Mouse (Mus musculus): Measurements from ENCODE around the gene Babam2.

DNA sequence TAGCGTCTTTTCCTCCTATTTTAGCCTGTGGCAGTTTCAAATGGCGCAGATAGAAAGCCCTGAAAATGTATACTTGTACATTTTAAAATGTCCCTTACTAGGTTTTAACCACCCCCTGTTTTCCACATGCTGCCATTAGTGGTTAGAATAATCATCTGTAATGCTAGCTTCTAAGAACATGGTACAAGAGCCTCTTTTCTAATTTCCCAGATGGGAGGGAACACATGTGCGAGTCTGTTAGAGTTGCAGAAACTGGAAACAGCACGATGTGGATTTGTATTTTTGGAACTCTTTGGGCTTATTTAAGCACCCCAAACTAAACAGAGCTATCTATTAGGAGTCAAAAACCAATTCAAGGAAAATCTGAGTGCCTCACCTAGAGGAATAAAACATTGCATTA is 195.1 kb downstream of the Babam2 start:
- TF ChIP-seq ZC3H11A (IDR thresholded peaks at IDR 0.05; ENCODE audit: borderline replicate concordance, low read depth, low read length) (no peak), MAFK (IDR thresholded peaks at IDR 0.05; ENCODE audit: insufficient read depth, low read depth, low read length) (no peak)

All from ES-E14 (cell line).